23 mouse cellular contexts compared by ENCODE assay signal in genomic region chr5:103854807-103855194, GRCm38 (mm10). TPM values are rescaled to one million over a fixed set of nuclear protein-coding genes. Genes with fewer than 3 reads are reported as not detected.
DNase-seq lines count a peak whose midpoint lies in the region; ATAC-seq lines count a peak whose summit lies in the region.
"Had no signal": no experiment of that assay in that cellular context is flagged by ENCODE, and none has a peak within 500 bp of the region (broad histone marks: within the 10 kb centered on the region; RNA-seq: fewer than 3 reads in every experiment).

No protein-coding gene starts in this region.

- ATAC-seq in forebrain, embryonic 13.5 days = no peak
- ATAC-seq in forebrain, embryonic 12.5 days (ENCODE audit: low FRiP score) = no peak
- no peak for ATAC-seq in hindbrain, embryonic 13.5 days (ENCODE audit: low FRiP score)
- no peak for ATAC-seq in hindbrain, embryonic 16.5 days
- ATAC-seq in neural tube, embryonic 13.5 days (ENCODE audit: low read depth) = peak; percentile 29; the same call in 1 of the 2 replicates

- 53% methylated on average over 5 of the region's 5 CpGs for WGBS in forebrain, embryonic 13.5 days
- WGBS in forebrain, embryonic 12.5 days = 72% methylated on average over 5 of the region's 5 CpGs
- 43% methylated on average over 5 of the region's 5 CpGs for WGBS in hindbrain, embryonic 13.5 days
- 31% methylated on average over 5 of the region's 5 CpGs for WGBS in hindbrain, embryonic 16.5 days
- 42% methylated on average over 5 of the region's 5 CpGs for WGBS in neural tube, embryonic 13.5 days

- H3K4me1 ChIP-seq in forebrain, embryonic 13.5 days = peaks cover 16% of the 10 kb centered on the region; the same call in 1 of the 2 replicates
- H3K4me1 ChIP-seq in forebrain, embryonic 12.5 days = peaks cover 6% of the 10 kb centered on the region; the same call in 1 of the 2 replicates
- peaks cover 21% of the 10 kb centered on the region for H3K4me1 ChIP-seq in hindbrain, embryonic 13.5 days (replicated peaks)
- H3K4me1 ChIP-seq in hindbrain, embryonic 16.5 days (ENCODE audit: control insufficient read depth, insufficient read depth, low read depth, low read length) = peaks cover 9% of the 10 kb centered on the region
- peaks cover 27% of the 10 kb centered on the region for H3K4me1 ChIP-seq in neural tube, embryonic 13.5 days (replicated peaks)
- H3K4me1 ChIP-seq: intestine, embryonic 15.5 days; midbrain, embryonic 12.5 days had no signal

- no peaks in the 10 kb centered on the region for H3K27me3 ChIP-seq in forebrain, embryonic 13.5 days
- H3K27me3 ChIP-seq in forebrain, embryonic 12.5 days = no peaks in the 10 kb centered on the region; the same call in 1 of the 2 replicates
- H3K27me3 ChIP-seq in hindbrain, embryonic 13.5 days = no peaks in the 10 kb centered on the region
- no peaks in the 10 kb centered on the region for H3K27me3 ChIP-seq in hindbrain, embryonic 16.5 days (replicated peaks; ENCODE audit: control insufficient read depth, insufficient read depth, low read length)
- H3K27me3 ChIP-seq in neural tube, embryonic 13.5 days = no peaks in the 10 kb centered on the region
- H3K27me3 ChIP-seq: heart, embryonic 12.5 days; hindbrain, embryonic 15.5 days; intestine, embryonic 15.5 days; limb, embryonic 13.5 days; liver, embryonic 12.5 days; midbrain, embryonic 12.5 days had no signal

- no peaks in the 10 kb centered on the region for H3K9me3 ChIP-seq in forebrain, embryonic 13.5 days (replicated peaks)
- H3K9me3 ChIP-seq in forebrain, embryonic 12.5 days = no peaks in the 10 kb centered on the region
- no peaks in the 10 kb centered on the region for H3K9me3 ChIP-seq in hindbrain, embryonic 13.5 days
- H3K9me3 ChIP-seq in hindbrain, embryonic 16.5 days (ENCODE audit: control insufficient read depth, low read length) = no peaks in the 10 kb centered on the region
- H3K9me3 ChIP-seq in neural tube, embryonic 13.5 days = no peaks in the 10 kb centered on the region
- H3K9me3 ChIP-seq: heart, embryonic 12.5 days; hindbrain, embryonic 15.5 days; intestine, embryonic 15.5 days; limb, embryonic 13.5 days; liver, embryonic 12.5 days; midbrain, embryonic 12.5 days had no signal

- H3K36me3 ChIP-seq in forebrain, embryonic 13.5 days (ENCODE audit: poor library complexity, severe bottlenecking) = peaks cover 1% of the 10 kb centered on the region; the same call in 1 of the 2 replicates
- peaks cover 10% of the 10 kb centered on the region for H3K36me3 ChIP-seq in forebrain, embryonic 12.5 days (replicated peaks)
- H3K36me3 ChIP-seq in hindbrain, embryonic 13.5 days = peaks cover 6% of the 10 kb centered on the region
- no peaks in the 10 kb centered on the region for H3K36me3 ChIP-seq in hindbrain, embryonic 16.5 days (ENCODE audit: control insufficient read depth, insufficient read depth, low read length)
- H3K36me3 ChIP-seq in neural tube, embryonic 13.5 days = peaks cover 9% of the 10 kb centered on the region; the same call in 1 of the 2 replicates

- H3K9ac ChIP-seq in forebrain, embryonic 13.5 days = no peak overlapping the region; the same call in 1 of the 2 replicates
- no peak overlapping the region for H3K9ac ChIP-seq in forebrain, embryonic 12.5 days
- no peak overlapping the region; the same call in 1 of the 2 replicates for H3K9ac ChIP-seq in hindbrain, embryonic 13.5 days
- no peak overlapping the region for H3K9ac ChIP-seq in hindbrain, embryonic 16.5 days (ENCODE audit: low read depth, low read length)
- H3K9ac ChIP-seq in neural tube, embryonic 13.5 days = no peak overlapping the region
- H3K9ac ChIP-seq: hindbrain, embryonic 15.5 days; intestine, embryonic 15.5 days; limb, embryonic 13.5 days; liver, embryonic 12.5 days; midbrain, embryonic 12.5 days had no signal

- DNase-seq in neural tube, embryonic 10.5 days (ENCODE audit: extremely low spot score, low spot score) = no peak
- DNase-seq in natural killer cell, adult 2 months (ENCODE audit: low spot score in 2 of 2) = no peak
- DNase-seq: adrenal gland, postnatal 10 days; cerebellum, adult 2 months; heart, postnatal 10 days; kidney, adult 9 months; kidney, postnatal 14 days; lung, adult 18-20 months; lung, postnatal 10 days; retina, postnatal 1 day; spleen, adult 18-20 months; thymus, postnatal 14 days had no signal

- peak overlapping the region; percentile 31; the same call in 1 of the 2 replicates for H3K27ac ChIP-seq in forebrain, embryonic 13.5 days
- H3K27ac ChIP-seq in forebrain, embryonic 12.5 days = no peak overlapping the region
- H3K27ac ChIP-seq in hindbrain, embryonic 13.5 days = peak overlapping the region; percentile 63
- no peak overlapping the region for H3K27ac ChIP-seq in hindbrain, embryonic 16.5 days (ENCODE audit: low read depth, low read length)
- peak overlapping the region; percentile 52; the same call in 1 of the 2 replicates for H3K27ac ChIP-seq in neural tube, embryonic 13.5 days (replicated peaks)
- H3K27ac ChIP-seq: intestine, embryonic 15.5 days; limb, embryonic 13.5 days; liver, embryonic 12.5 days had no signal

- no peak overlapping the region for H3K4me2 ChIP-seq in forebrain, embryonic 13.5 days
- H3K4me2 ChIP-seq in forebrain, embryonic 12.5 days = no peak overlapping the region
- no peak overlapping the region for H3K4me2 ChIP-seq in hindbrain, embryonic 13.5 days
- H3K4me2 ChIP-seq in hindbrain, embryonic 16.5 days (ENCODE audit: low read length) = no peak overlapping the region
- H3K4me2 ChIP-seq in neural tube, embryonic 13.5 days = no peak overlapping the region; the same call in 1 of the 2 replicates
- H3K4me2 ChIP-seq: heart, embryonic 12.5 days; intestine, embryonic 15.5 days; limb, embryonic 13.5 days; liver, embryonic 12.5 days; midbrain, embryonic 12.5 days had no signal

- H3K4me3 ChIP-seq in forebrain, embryonic 13.5 days = no peak overlapping the region
- H3K4me3 ChIP-seq in forebrain, embryonic 12.5 days (replicated peaks) = no peak overlapping the region
- no peak overlapping the region for H3K4me3 ChIP-seq in hindbrain, embryonic 13.5 days
- no peak overlapping the region for H3K4me3 ChIP-seq in hindbrain, embryonic 16.5 days (ENCODE audit: low read length)
- no peak overlapping the region for H3K4me3 ChIP-seq in neural tube, embryonic 13.5 days
- H3K4me3 ChIP-seq: heart, embryonic 12.5 days; hindbrain, embryonic 15.5 days; intestine, embryonic 15.5 days; limb, embryonic 13.5 days; liver, embryonic 12.5 days; midbrain, embryonic 12.5 days had no signal

RNA-seq across cellular contexts. Expression of gene Klhl8, which starts 56.3 kb away (rescaled TPM):
- polyA plus RNA-seq in forebrain, embryonic 13.5 days (2015; fragmentation: Nextera tagmentation; extraction: Ambion mirVana) = 25.3 and 26.4 TPM in 2 replicates
- 17.4 and 18.8 TPM in 2 replicates for polyA plus RNA-seq in forebrain, embryonic 12.5 days (2016; fragmentation: Nextera tagmentation; extraction: Ambion mirVana)
- 31.9 and 33.5 TPM in 2 replicates for polyA plus RNA-seq in hindbrain, embryonic 13.5 days (2015; fragmentation: Nextera tagmentation; extraction: Ambion mirVana)
- 40.7 and 42.5 TPM in 2 replicates for polyA plus RNA-seq in hindbrain, embryonic 16.5 days (2015; fragmentation: Nextera tagmentation; extraction: Ambion mirVana)
- polyA plus RNA-seq in neural tube, embryonic 13.5 days (2015; fragmentation: Nextera tagmentation; extraction: Ambion mirVana) = 29.2 and 32.5 TPM in 2 replicates

Comparison
In these comparisons a context has a peak if more than half of its experiments do, and no peak if none do; other contexts are left out.
1. H3K27ac ChIP-seq: peak in forebrain, embryonic 13.5 days (single experiment), hindbrain, embryonic 13.5 days (single experiment) and neural tube, embryonic 13.5 days (single experiment); none in forebrain, embryonic 12.5 days (single experiment) and hindbrain, embryonic 16.5 days (single experiment).